Mouse (Mus musculus): ENCODE measurements around the gene D930020B18Rik.

DNA sequence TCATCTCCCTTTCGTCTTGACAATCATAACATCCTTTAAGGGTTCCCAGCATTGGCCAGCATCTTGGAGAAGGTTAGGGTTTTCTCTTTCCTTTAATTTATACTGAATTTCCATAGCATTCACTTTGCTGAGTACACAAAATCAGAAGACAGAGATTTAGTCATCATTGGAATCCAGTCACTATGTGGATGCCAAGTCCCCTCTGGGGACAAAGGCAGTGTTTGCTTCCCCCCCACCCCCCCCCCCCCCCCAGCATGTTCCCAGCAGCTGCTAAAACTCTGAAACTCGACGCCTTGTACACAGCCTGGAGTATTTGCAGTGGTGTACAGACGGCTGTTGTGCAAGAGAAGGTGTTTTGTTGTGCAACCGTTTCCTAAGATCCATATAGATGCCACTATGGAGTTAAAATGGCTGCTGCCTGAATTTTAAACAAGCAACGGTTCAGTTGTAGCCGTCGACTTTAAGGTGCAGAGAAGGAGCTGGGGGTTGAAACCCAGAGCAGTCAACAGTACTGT is 24.3 kb downstream of the D930020B18Rik start:
- TF ChIP-seq CTCF (IDR thresholded peaks at IDR 0.05; ENCODE audit: control insufficient read depth, insufficient read depth, insufficient replicate concordance, low read depth, low read length) (no peak), POLR2A (IDR thresholded peaks at IDR 0.05; ENCODE audit: control insufficient read depth, low read depth, low read length) (no peak)
